Mouse (Mus musculus) adrenal gland, adult 18-20 months (tissue): ENCODE data around the gene Stra6l. TPM values are rescaled to one million over a fixed set of nuclear protein-coding genes. Genes with fewer than 3 reads are reported as not detected.
A peak's percentile ranks its signal among the peaks of the same experiment; 100 is the strongest.

Experiments used
- DNase-seq, 2 experiments: peaks; one replicate each; pipeline ENCODE4 v3.0.0; 2021 to 2022; ENCODE audit warnings: low spot score in 2 of 2
- total RNA-seq, 2 experiments: library from RNA; stranded (reverse); gene quantifications; 1 replicate in 1 of 2; 2 replicates in 1 of 2; pipeline ENCODE4 v1.2.3; 2021

Stra6l gene
- total RNA-seq, 2 experiments from 2014 or later: 0.19 to 0.96 TPM

- no peak for DNase-seq
Observed at GRCm38 (mm10) chr4:45833461-45833860, 15.0 kb upstream of the Stra6l start.

GRCm38 (mm10) chr4:45844355-45844754 is 4.1 kb upstream of the Stra6l start:
- DNase-seq: no peak

GRCm38 (mm10) chr4:45846263-45846662 is 2.2 kb upstream of the Stra6l start:
- DNase-seq: no peak

GRCm38 (mm10) chr4:45848825-45849156 is 327 bp downstream of the Stra6l start:
- no peak for DNase-seq

- DNase-seq: no peak
Observed at GRCm38 (mm10) chr4:45849419-45849818, 955 bp downstream of the Stra6l start.

GRCm38 (mm10) chr4:45851640-45852051 is 3.2 kb downstream of the Stra6l start:
- peak; percentile 30 to 43 for DNase-seq

GRCm38 (mm10) chr4:45853496-45854246 is 5.2 kb downstream of the Stra6l start:
- DNase-seq: no peak

- DNase-seq: peak; percentile 74 to 77
Observed at GRCm38 (mm10) chr4:45855803-45856424, 7.5 kb downstream of the Stra6l start.

- no peak for DNase-seq
Observed at GRCm38 (mm10) chr4:45861160-45861559, 12.7 kb downstream of the Stra6l start.

- DNase-seq: no peak
Observed at GRCm38 (mm10) chr4:45867416-45867815, 19.0 kb downstream of the Stra6l start.

GRCm38 (mm10) chr4:45869021-45869815 is 20.8 kb downstream of the Stra6l start:
- DNase-seq: no peak

GRCm38 (mm10) chr4:45872147-45872546 is 23.7 kb downstream of the Stra6l start:
- no peak for DNase-seq

GRCm38 (mm10) chr4:45878929-45879328 is 30.5 kb downstream of the Stra6l start:
- DNase-seq: peak in 1 of 2 experiments; percentile 51

GRCm38 (mm10) chr4:45882521-45882920 is 34.1 kb downstream of the Stra6l start:
- DNase-seq: no peak

GRCm38 (mm10) chr4:45883250-45883649 is 34.8 kb downstream of the Stra6l start:
- no peak for DNase-seq

GRCm38 (mm10) chr4:45889487-45889886 is 41.0 kb downstream of the Stra6l start:
- no peak for DNase-seq

- DNase-seq: peak; percentile 74 to 83
Observed at GRCm38 (mm10) chr4:45890066-45890761, 41.8 kb downstream of the Stra6l start, which contains the start of gene Ccdc180. TSS of gene Ccdc180 (plus strand) at chr4:45890303.

GRCm38 (mm10) chr4:45896425-45897081 is 48.1 kb downstream of the Stra6l start:
- no peak for DNase-seq

- no peak for DNase-seq
Observed at GRCm38 (mm10) chr4:45898413-45898812, 49.9 kb downstream of the Stra6l start.

- no peak for DNase-seq
Observed at GRCm38 (mm10) chr4:45909256-45909655, 60.8 kb downstream of the Stra6l start.

- no peak for DNase-seq
Observed at GRCm38 (mm10) chr4:45909924-45910323, 61.5 kb downstream of the Stra6l start.
